Mouse (Mus musculus) lung, postnatal 25 days (tissue): ENCODE measurements around the gene Iqgap2.
A peak's percentile ranks its signal among the peaks of the same experiment; 100 is the strongest.

Source experiments
- DNase-seq: peaks from one replicate; pipeline ENCODE4 v3.0.0; 2022; ENCODE audit warnings: low spot score

The Iqgap2 gene

GRCm38 (mm10) chr13:95891491-95891925 is at the start of gene Iqgap2:
Gene Iqgap2, minus strand, starts transcription at chr13:95891922.
- DNase-seq, result no peak

DNA sequence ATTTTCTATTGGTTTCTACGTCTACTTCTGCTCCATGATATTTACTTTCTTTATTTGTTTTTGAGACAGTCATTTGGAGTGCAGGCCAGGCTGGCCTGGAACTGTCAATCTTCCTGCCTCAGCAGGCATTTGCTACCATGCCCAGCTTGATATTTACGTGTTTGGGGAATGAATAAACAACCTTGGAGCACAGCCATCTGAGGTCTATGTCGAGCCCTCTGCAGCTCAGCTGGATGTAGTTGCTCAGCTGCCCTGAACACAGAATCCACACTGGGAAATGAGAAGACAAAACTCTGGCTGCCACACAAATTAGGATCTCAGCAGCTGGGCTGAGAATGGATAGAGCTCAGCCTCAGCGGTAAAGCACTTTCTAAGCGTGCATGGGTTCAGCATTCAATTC is 49.1 kb upstream of the Iqgap2 start:
- DNase-seq, result no peak

- DNase-seq, result peak; percentile 16
Observed at GRCm38 (mm10) chr13:95924201-95924621, 32.5 kb upstream of the Iqgap2 start.

DNA sequence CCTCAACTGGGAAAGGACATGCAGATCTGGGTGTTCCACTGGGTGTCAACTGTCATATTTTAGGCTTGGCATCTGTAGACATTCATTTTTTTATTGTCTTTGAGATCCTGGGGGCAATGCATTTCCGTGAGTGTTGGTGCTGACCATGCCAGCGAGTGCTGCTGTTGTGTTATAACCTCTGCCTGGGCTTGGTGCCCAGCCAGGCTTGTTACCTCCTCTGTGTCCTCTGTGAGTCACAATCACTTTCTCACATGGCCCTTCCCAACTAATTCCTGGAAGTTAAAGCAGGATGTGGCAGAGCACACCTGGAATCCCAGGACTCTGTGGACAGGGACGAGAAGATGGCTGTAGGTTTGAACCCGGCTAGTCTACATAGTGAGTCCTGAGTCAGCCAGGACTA is 30.9 kb upstream of the Iqgap2 start:
- DNase-seq, result no peak

GRCm38 (mm10) chr13:95918624-95919284 is 27.0 kb upstream of the Iqgap2 start:
- DNase-seq, result no peak

DNA sequence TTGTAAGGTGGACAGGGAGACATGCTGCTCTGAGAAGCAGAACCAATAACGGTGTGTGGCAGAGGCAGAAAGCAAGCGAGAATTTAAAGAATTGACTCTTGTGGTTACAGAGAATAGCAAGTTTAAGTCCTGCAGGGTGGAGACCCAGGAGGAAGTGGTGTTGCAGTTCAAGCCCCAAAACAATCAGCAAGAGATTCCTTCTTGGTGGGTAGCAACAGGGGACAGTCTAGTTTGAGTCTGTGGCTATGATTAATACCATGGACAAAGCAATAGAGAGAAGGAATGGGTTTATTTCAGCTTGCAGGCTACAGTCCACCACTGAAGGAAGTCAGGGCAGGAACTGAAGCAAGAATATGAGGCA is 21.3 kb upstream of the Iqgap2 start:
- DNase-seq, result no peak

DNA sequence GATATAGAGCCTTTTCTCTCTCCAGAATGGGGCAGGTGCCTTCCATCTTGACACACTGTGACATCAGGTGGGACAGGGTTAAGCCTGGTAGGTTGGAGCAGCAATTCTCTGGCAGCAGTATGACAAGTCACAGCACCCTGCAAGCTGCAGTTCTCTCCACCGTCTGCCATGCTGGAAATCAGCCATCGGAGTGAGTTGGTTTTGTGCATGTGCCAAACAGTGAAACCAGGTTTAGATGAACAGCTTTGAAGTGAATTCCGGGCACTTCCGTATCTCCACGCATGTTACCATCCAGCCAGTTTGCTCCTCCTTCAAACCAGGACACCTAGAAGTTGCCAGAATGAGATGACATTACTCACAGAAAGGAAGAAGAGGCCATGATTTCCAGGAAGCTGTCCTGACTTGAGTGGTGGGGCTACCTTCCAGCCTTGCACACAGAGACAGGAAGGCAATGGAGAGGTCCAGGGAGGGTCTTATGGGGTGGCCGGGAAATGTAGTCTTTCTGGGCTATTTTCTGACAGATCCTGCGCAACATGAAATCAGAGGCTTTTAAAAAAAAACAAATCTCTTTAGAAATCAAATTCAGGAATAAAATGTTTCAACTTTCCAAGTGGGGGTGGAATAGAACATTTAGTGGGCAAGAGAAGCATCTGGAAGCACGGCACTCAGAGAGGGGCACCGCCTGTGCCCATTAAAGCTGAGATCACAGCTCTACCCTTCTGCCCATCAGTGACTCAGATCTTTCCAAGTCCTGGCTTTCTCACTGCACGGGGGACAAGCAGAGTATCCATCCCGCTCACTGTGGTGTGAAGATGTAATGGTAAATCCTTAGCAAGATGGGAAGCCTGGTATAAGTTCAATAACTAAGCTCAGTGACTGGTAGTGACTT is 20.7 kb upstream of the Iqgap2 start:
- DNase-seq, result no peak

- DNase-seq, result no peak
Observed at GRCm38 (mm10) chr13:95910270-95910669, 18.5 kb upstream of the Iqgap2 start.

- no peak for DNase-seq
Observed at GRCm38 (mm10) chr13:95909244-95909643, 17.5 kb upstream of the Iqgap2 start.

DNA sequence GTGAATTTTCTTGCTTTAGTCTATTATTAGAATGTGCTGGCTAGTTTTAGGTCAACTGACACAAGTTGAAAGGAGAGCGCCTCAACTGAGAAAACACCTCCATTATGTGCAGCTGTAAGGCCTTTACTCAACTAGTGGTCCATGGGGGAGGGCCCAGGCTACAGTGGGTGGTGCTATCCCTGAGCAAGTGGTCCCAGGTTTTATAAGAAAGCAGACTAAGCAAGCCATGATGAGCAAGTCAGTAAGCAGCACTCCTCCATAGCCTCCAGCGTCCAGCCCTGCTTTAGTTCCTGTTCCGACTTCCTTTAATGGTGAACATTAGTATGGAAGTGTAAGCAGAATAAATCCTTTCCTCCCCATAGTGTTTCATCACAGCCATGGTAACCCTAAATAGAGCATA is 11.0 kb upstream of the Iqgap2 start:
- no peak for DNase-seq

GRCm38 (mm10) chr13:95899885-95900650 is 8.3 kb upstream of the Iqgap2 start:
- no peak for DNase-seq

DNA sequence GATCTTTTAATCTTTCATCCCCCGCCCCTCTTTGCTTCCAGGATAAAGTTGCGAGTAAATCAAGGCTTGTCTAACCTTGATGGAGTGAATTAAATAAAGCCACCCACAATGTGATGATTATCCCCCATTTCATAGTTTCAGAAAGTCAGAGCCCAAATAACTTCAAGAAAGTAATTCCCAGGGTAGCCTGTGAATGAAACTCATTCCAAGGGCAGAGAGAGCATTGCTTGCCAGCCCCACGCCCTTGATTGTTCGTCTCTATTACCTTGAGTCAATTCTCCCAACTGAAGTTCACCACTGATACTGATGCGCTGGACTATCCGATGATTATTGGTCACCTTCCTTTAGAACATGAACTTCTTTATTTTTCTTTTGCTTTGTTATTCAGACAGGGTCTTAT is 4.8 kb upstream of the Iqgap2 start:
- no peak for DNase-seq

DNA sequence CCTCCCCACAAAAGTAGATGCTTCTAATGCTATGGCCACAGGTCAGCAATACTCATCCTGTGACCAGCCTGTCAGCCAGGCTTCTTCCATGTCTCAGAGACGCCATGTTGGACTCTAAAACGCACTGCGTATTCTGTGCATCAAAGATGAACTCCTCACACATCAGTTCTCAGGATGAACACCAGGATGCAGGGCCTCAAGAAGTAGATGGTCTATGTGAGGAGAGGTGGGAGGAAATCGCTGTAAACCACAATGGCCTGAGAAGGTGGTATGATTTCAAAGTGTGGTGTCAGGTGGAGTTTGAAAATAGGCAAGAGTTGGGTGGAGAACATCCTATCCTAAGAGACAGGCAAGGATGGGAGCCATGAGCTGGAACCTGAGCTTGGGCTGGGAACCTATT is 1.4 kb upstream of the Iqgap2 start:
- no peak for DNase-seq

DNA sequence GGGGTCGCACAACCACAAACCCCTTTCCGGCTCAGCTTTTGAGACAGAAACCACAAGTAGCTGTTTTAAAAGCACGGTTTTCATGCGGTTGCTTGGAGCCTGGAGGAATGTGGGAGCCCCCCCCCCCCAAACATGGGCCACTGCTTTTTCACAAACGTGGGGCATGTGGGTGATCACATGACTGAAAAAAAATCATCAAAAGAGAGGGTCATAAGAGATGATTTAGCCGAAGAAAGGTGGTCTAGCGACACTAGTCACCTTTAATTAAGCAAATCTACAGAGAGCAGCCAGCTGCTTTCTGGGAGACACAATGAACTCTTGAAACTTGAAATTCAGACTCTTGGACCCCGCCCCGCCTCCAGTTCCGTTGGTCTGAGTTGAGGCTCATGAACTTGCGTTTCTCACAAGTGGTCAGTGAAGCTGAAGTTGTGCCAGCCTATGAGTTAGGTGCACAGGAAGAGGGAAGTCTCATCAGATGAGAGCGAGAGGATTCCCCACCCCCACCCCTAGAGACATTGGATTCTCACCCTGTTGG is 956 bp upstream of the Iqgap2 start:
- no peak for DNase-seq

GRCm38 (mm10) chr13:95891926-95892610 is 346 bp upstream of the Iqgap2 start:
- DNase-seq, result peak; percentile 79

DNA sequence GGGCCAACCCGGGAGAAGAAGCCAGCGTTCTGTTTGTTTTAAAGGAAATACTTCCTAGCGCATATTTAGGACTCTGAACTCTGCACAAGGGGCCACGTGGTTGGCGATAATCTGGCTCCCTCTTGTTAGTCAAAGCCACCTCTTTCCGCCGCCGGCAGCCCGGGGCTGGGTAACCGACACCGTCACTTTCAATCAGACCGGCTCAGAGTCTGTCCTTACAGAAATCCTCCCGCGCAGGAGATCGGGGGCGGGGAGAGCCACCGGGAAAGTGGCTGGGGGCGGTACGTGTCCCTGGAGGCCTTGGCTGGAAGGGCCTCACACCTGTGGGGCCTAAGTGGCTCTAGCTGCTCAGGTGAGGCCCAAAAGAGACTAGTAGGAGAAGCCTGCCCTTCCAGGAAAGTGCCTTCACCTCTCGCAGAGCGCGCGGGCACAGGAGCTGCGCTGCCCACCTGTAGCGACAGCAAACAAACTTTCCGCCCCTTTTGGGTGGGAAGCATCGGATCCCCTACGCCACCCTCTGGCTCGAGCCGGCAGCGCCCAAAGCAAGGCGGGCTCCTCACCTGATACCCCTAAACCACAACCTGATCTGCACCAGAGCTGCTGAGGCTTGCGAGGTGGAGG is 761 bp downstream of the Iqgap2 start:
- no peak for DNase-seq

DNA sequence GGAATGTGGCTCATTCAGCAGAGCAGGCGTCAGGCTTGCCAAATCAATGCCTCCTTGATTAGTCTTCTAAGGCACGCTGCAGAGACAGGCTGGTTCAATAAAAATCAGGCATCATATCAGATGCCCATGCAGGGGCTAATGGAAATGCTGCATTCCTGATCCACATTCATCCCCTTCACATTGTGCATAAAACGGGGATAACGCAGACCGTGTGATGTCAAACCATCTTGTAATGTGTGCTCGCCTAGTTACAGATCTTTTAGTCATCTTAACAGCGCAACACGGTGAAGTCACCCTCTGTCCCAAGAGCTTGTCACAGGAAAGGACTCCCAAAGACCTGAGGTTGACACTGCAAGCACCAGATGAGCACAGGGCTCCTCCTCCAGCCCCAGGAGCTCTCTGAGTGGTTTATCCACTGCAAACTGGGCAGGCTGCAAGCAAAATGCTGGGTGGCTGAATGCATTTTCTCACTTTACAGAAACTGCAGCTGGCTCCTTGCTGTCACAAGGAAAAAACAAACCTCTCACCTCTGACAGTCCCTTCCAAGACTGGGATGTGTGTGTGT is 1.7 kb downstream of the Iqgap2 start:
- DNase-seq, result no peak

DNA sequence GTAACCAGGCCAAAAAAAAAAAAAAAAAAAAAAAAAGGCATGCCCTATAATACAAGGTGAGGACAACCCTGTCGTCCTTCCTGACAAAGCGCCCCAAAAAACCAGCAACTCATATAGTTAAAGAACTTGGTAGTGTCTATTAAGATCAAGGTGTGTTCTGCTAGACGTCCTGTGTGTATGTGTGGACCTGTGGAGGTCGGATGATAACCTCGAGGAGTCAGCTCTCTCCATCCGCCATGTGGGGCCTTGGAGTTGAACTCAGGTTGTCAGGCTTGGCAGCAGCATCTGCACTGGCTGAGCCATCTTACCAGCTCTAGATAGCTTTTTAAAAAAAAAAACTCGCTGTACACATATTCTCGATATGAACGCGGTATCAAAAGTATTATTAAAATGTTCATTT is 2.4 kb downstream of the Iqgap2 start:
- DNase-seq, result no peak

- DNase-seq, result no peak
Observed at GRCm38 (mm10) chr13:95888621-95889020, 3.1 kb downstream of the Iqgap2 start.

- DNase-seq, result no peak
Observed at GRCm38 (mm10) chr13:95888170-95888569, 3.6 kb downstream of the Iqgap2 start.

DNA sequence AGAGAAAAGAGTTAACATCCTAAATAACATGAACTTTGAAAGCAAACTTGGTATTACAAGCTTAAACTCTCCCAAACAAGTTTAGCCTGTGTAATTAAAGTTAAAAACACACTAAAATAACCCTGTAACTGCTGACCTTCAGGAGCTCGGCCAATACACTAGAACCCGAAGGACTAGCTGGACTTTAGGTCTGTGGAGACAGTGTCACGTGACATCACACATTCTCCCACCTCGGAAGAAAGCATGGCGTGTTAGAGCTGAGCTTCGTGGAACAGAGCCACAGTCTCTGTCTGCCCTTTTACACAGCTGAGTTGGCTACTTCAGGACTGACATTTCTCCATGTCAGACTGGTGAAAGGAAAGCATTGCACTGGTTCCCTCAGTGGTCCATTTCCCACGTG is 4.3 kb downstream of the Iqgap2 start:
- no peak for DNase-seq
